Mouse (Mus musculus) right cerebral cortex, postnatal 25 days (tissue): ENCODE measurements around the gene Cmc1.
"Not testable (repeated sequence)": the region's sequence is repeated elsewhere in the genome, so short reads cannot be mapped to it uniquely, and the experiment has no call there.

Experiments
- DNase-seq: peaks from one replicate; pipeline ENCODE4 v3.0.0; 2022

Gene Cmc1

DNA sequence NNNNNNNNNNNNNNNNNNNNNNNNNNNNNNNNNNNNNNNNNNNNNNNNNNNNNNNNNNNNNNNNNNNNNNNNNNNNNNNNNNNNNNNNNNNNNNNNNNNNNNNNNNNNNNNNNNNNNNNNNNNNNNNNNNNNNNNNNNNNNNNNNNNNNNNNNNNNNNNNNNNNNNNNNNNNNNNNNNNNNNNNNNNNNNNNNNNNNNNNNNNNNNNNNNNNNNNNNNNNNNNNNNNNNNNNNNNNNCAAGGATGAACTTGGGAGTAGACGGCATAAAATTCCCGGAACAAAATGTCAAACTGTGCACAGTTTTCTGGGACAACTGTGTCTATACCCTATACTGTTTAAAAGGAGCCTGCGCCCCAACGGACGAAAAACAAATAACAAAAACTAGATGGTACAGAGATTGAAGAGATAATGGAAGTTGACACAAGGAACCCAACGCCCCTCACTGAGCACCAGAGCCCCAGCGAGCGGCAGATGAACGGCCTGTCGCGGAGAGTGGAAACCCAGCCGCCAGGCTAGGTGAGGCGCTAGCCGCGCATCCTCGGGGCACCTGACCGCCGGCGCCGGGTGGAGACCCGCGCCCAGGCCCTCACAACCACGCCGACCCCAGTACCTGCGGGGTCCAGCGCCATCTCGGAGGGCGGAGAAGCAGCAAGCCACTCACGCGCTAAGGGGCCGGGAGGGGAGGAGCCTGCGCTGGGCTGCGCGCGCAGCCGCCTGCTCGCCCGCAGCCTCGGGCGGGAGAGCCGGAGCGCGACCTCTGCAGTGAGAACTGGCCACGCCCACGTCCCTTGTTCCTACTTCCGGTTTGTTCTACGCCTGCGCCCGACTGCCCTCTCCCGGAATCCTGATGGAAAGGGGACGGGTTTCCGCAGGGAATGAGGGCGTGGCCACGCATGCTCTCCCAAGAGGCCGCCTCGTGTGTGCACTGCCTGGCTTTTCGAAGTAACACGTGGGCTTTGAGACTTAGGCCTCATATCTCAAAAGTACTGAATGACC is at the start of gene Cmc1:
Cmc1 (minus strand) TSS at position 771 of the 996 bp plus-strand sequence.
- DNase-seq = peak; percentile 93

DNA sequence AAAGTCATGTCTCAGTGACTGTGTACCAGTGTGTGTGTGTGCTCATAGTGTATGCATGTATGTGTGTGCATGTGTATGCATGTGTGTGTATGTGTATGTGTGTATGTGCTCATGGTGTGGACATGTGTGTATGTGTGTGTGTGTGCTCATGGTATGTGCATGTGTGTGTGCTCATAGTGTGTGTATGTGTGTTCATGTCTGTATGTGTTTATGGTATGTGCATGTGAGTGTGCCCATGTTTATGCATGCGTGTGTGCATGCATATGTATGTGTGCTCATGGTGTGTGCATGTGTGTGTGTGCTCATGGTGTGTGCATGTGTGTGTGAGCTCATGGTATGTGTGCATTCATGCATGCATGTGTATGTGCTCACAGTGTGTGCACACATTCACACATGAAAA is 48.6 kb upstream of the Cmc1 start:
- no peak for DNase-seq

DNA sequence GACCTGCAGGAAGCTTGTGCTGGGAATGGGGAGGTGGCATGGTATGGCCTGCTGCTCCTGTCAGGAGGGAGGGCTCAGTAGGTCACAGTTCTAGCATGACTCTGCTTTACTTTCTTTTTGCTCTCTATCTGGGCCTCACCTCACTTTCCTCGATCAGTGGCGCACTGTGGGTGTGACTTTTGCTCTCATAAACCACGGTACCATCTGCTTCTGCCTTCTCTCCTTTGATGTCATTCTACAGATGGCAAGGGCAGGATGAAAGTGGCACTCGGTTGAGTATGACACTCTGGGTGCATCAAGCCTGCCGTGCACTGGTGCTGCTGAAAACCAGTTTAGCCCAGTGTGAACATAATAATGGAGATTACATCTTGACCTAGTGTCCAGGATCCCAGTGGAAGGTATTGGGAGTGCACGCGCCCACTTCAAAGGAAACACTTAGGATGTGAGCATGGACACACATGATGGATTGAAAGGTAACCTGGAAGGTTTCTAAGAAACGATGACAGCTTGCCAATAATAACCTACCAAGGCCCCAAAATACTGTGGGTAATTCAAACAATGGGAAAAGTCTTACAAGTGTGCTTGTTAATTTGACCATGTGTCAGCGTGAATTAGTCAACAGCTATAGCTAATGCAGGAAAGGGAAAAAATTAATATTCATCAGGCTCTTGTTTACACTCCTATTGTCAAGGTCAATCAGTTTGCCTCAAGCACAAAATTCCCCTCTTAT is 46.8 kb upstream of the Cmc1 start:
- no peak for DNase-seq

DNA sequence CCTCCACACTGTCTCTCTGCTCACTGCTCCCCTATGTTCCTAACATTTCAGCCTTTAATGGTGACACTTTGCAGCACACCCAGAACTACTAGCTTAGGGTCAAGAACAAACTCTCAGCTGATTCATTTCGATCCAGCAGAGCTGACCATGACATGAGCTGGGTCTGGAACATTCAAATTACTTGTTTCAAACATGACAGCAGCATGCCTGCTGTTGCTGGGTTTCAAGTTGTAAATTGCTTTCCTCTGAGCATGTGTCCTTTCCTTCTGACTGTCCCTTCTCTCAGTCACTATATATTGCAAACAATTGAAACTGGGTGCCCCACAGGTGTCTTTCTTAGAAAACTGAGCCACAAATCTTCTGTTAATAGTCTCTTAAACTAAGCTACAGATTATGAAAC is 43.3 kb upstream of the Cmc1 start:
- no peak for DNase-seq

DNA sequence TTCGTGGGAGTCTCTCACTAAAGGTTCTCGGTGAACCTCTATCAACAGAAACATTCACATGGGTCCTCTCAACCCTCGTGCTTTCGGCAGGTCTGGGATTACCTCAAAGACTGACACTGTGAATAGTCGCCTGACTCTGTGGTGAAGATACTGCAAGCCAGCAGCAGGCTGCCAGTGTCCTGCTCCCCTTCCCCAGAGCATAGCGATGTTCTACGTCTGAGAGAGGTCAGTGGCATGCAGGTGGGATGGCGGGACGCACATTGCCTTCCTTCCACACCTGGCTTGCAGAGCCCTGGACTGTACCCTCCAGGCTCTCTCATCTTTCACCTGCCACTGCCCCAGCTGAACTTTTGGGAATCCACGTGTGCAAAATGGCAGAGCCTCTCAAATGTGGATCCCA is 41.3 kb upstream of the Cmc1 start:
- no peak for DNase-seq

DNA sequence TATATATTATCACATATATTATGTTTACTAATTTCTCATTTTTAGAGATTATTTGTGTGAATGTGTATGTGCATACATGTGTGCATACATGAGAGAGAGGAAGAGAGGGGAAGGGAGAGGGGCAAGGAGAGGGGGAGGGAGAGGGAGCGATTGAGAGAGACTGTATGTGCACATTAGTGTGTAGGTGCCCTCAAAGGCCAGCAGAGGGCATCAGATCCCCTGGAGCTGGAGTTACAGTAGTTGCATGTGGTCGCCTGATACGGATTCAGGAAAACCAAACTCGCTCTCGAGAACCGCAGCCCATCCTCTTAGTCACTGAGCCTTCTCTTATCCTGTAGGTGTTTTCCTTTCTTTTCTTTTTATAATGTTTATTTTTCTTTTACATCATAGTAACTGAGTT is 38.4 kb upstream of the Cmc1 start:
- DNase-seq = no peak

DNA sequence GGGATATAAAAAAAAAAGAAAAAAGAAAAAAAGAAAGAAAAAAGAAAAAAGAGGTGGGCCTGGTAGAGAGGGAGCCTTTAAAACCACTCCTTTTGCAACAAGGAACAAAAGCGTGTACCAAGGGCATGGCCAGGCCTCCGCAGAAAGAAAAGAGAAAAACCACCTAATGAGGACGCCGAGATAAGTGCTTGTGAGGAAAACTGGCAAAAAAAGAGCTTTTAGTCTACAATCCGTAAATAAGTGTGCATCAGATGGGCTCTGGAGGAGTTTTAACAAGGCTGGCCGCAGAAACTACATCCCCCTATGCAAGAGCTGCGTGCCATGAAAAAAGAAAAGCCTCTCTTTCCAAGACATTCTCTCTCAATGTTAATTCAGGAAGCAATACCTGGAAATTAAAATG is 37.4 kb upstream of the Cmc1 start:
- DNase-seq = no peak

DNA sequence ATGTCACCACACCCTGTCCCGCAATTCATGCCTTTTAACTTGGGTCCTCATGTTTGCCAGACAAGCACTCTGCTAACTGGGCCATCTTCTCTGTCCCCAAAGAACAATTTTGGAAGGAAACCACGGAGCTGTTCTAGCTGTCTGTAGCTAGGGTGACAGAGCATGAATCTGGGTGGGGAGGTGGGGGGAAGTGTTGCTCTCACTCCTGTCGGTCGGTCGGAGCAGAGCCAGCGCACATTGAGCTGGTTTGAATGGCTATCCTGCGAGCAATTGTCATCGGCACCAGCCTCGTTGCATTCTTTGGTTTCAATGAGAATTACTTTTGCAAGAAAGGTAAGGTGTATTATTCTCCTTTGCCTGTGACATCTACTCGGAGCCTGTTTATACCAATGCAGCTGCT is 36.8 kb upstream of the Cmc1 start:
- no peak for DNase-seq

DNA sequence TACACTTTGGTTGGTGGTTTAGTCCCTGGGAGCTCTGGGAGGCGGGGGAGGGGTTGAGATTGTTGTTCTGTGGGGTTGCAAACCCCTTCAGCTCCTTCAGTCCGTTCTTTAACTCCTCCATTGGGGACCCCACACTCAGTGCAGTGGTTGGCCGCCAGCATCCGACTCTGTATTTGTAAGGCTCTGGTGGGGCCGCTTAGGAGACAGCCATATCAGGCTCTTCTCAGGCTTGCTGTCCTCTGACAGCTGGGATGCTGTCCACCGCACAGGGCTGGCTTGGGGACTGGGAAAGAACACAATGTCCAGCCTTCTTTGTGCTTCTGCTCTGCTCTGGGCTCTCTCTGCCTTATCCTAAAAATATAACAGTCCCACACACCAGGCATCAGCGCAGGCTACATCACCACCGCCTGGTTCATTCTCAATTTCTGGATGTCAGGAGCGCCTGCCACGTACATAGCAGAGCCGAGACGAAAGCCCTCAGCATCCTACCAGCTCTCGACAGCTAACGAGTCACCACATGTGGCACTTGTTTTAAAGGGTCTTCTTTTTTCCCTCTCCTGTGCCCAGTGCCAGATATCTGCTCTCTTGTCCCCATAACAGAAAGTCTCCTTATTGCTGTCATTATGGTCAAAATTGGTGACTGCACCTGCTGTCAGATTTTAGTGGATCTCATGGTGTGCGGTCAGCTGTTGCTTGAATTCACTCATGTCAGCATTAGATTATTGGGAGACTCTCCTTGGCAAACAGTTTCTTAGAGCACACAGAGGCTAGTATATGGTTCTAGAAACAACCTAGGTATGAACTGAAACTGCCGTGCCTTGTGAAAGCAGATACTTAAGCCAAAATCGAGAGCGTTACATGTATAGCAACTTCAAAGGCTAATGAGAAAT is 29.4 kb upstream of the Cmc1 start:
- DNase-seq = no peak

DNA sequence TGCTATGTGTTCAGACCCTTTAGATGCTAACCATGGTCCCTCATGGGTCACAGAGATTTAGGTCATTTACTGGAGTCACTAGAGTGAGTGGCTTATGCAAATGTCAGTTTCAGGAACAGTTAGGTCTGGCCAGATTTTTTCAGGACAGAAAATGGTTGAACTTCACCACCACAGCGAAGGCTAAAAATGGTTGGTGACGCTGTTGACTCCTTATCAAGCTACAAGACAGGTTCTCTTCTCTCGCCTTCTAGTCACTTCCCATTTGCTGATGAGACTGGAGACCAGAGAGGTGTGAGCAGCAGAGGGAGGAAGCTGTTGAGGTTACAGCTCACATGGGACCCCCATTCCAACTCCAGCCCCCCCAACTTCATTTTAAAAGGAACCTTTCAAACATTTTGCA is 26.7 kb upstream of the Cmc1 start:
- no peak for DNase-seq

DNA sequence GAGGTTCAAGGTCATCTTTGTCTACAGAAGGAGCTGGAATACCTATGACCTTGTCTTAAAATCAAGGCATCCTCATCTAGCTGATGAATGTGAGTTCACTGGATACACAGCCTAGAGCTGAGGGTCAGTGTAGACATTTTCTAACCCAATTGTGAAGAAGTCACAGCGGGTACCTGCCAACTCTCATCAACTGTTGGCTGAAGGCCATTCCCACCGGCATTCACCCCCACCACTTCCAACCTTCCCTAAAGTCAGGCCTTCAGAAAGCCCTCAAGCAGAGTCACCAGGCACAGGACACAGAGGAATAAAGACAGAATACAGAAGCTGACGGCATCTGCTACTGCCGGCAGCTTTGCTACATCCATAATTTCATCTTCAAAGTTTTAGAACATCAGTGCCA is 25.4 kb upstream of the Cmc1 start:
- no peak for DNase-seq

DNA sequence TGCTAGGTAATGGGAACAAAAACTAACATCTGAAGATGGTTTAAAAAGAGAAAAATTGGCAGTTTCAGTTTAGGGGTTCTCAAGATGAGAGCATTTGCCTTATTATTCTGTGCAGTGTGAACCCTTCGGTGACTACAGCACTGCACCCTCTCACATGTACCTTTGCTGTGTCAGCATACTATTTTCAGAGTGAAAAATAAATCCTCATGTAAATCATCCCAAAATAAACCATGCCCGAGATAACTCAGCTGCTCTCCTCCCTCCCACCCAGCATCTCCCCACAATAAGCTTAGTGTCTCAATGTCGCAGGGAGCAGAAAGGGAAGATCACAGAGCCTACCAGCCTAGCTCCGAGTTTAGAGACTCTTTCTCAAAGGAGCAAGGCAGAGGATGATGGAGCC is 23.1 kb upstream of the Cmc1 start:
- DNase-seq = no peak

DNA sequence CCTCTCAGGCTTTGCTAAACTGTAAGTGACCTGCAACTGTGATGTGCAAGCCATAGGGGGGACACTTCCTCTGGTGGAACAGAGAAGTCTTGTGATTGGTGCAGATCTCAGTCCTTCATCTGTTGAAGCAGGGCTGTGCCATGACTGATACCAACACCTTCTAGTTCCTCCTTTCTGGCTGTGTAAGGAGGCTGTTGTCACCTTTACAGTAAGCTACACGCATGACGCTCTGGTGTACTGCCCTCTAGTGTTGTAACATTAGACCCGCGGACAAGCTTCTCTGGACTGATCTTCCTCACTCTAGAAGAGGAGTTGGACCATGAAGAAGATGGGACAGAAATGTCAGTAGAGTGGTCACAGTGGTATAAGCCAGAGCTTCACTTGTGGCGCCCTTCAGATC is 18.6 kb upstream of the Cmc1 start:
- DNase-seq = no peak

DNA sequence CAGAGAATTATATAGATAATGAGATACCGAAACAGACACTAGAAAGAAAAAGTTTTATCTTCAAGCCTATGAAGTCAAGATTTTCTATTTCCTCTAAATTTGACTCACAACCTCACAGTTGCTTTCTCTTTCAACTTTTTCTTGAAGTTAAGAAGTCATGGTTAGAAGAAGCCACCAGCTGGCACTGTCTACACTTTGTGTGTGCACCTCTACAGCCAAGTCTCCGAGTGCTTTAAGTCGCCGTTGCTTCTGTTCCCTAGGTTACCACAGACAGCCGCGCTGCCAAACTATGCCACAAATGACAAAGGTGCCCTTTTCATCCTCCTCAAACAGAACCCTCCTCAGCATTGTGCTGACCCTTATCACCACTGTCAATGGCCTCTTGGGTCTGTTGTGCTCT is 17.6 kb upstream of the Cmc1 start:
- DNase-seq = no peak

DNA sequence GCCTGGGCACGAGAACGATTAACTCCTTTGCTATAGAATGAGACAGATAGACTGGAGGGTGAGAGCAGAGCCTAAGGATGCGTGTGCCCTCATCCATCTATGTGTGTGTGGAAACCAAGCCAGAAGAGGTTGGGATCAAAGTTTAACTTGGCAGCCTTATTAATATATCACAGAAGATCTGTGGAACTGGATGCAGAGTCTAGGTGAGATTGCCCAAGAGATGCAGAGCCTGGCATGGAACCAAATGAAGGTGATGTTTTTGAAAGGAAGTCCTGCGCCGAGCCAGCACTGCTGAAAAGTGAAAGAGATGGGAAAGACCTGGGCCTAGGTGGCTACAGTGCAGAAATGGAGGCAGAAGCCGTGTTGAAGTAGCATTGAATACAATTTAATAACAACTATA is 11.6 kb upstream of the Cmc1 start:
- DNase-seq = no peak

DNA sequence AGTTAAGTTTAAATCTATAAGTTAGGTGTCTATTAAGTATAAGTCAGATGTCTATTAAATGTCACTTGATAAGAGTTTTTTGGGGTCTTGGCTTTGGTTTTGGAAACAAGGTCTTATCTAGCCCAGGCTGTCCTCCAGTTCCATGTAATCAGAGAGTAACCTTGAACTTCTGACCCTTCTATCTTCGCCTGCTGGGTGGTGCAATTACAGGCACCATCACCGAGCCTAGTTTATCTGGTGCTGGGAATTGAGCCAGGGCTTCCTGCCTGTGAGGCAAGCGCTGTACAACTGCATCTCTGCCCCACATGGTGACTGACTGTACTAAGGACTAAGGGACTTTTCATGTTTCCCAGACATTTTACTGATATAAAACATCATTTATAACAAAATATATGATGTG is 10.0 kb upstream of the Cmc1 start:
- DNase-seq = no peak

DNA sequence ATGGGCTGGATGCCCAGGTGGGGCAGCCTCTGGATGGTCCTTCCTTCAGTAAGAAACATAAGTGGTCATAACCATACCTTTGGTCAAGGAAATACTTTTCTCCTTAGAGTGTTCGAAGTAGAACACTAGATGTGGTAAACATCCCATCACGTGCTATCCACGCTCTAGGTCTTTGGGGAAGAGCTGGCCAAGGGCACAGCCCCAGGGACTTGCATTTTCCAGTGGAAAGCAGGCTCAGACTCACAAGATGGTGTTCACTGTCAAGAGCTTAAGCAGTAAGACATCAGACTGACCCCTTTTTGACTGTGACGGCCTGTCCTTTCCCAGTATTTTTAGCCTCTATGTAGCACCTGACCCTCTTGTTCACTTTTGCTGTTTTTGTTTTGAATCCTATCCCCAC is 8.2 kb upstream of the Cmc1 start:
- DNase-seq = no peak

DNA sequence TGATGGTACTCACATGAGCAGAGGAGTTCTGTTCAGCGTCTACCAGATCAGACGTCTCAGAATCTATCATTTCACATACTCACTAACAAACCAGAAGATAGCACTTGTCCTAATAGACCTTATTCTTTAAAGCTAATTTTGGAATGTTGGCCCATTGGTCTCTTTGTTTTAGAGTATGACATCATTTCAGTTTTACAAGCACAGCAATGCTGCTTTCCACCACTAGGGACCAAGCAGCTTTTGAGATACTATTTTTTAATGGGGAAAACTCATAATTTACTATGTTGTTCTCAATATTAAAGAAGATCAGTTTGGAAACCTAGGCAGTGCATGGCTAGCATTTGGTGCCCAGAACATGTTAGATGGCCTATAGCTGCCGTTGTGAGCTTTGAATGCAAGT is 7.3 kb upstream of the Cmc1 start:
- no peak for DNase-seq

DNA sequence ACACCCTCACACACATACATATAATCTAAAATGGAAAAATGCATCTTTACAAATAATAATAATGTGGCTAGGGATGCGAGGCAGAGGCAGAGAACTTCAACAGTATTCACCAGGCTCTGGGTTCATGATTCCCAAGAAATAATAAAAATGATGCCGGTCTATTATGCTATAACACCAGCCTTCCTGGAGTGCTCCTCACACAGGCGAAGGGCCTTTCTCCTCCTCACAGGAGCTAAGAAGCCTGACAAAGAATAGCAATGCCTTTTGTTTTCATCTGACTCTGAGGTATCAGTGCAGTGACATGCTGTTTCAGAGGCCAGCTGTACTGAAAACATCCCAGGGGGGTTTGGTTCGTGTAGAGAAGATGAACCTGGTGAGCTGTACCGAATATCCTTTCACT is 4.7 kb upstream of the Cmc1 start:
- DNase-seq = no peak

DNA sequence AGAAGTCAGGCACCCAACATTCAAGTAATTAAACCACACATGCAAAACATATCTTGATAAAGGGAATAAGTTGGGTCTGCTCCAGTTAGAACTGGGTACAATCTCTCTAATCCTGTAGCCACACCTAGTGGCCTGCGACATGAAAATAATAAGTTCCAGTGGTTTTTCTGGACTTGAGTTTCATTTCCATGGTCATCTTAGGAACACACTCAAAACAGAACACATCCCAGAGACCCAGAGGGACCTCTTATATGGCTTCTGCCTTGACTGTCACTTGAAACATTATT is 1.2 kb upstream of the Cmc1 start:
- no peak for DNase-seq

DNA sequence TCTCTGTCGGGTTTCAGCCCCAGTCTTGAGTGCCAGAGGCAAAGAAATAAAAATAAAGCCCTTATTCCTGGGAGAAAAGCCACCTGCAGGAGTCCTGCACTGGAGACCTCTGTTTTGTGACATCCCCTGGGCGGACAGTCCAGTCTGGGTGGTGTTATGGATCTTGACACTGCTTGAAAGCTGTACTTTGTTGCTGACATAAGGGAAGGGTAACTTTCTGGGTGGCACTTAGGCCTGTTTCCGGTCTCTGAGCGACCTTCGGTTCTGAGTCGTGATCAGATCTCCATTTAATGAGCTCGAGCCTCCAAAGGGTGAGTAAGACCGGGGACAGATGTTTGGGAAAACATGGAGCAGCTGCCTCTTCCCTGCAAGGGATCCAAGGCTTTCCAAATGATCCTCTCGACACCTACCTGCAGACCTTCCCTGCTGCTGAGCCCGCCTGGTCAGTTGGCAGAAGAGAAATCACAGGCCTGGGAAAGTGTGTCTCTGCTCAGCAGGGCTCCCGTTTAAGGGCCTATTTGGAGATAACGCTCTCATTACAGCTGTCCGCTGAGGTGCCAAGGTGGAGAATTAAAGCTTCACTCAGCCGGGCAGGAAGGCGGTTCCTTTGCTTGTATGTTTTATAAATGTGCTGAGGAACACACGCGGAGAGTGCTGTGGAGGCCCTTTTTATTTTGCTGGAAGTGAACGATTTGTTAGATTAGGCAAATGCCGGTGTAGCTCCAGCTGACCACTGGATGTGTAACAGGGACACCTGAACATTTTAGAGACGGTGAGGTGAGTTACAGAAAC is 648 bp upstream of the Cmc1 start:
- DNase-seq = no peak

DNA sequence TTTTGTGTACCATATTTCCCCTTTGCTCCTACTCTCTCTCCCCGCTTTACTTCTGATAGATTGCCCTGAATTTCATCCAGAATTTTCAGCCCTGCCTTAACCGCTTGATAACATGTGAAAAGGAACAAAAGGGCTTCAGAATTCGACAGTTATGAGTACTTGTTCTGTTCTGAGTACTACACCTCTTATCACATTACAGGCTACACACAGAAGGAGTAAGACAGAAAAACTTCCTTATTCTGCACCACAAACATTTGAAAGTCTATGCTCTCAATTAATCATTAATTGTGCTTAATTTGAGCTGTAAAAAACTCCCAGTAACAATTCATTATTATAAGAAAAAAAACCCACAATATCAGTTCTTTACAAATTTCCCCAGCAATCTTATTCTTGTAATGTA is 9.6 kb downstream of the Cmc1 start:
- not testable (repeated sequence) for DNase-seq

DNA sequence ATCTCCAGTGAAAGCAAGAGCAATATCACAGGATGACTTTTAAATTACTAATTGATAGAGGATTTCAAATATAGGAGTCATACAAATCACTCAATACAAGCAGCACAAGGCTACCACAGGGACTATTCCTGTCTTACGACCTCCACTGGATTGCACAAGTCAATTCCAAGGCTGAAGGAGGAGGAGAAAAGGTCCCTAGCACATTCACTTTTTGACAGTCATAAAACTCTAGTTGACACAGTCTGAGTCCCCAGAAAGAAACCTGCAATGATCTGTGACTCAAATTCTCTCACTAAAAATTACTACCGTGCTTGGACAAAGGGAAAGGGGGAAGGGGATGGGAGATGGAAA is 39.6 kb downstream of the Cmc1 start:
- no peak for DNase-seq
